Mouse (Mus musculus): ENCODE measurements around the gene Troap. TPM values are rescaled to one million over a fixed set of nuclear protein-coding genes. Genes with fewer than 3 reads are reported as not detected.
A peak's percentile ranks its signal among the peaks of the same experiment; 100 is the strongest.

Gene Troap
- 1 to 10 TPM; 6.5 to 6.7 TPM for total RNA-seq (2021)

DNA sequence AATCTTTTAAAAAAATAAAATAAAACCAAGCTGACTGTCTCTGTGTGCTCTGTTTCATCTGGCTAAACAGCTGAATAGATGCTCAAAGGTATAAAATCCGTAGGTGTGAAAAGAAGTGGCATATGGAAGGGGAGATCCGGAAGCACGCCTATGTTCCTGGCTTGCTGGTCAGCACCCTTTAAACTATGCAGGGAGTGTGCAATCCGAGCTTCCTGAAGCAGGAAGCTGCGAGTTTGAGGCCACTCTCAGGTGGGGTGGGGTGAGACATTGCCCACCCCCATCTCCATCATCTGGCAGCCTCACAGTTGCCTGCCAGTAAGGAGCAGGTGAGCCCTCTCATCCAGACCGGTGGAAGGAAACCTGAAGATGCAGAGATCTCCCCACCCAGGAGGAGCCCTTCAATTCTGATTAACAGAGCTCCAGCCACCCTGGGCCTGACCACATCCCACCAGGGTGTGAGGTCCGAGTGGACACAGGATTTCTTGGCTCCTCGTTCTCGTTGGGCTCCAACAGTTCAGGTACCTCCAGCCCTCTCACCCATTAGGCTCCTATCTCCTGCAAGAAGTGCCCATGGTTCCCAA, at the start of gene Troap:
Gene Troap, plus strand, starts transcription at position 557 of the 581 bp plus-strand sequence.
- intact Hi-C loops (cut with DNase I) = no loop called here

GRCm38 (mm10) chr15:99024668-99025314, 49.6 kb upstream of the Troap start:
- intact Hi-C loops (cut with DNase I) = loop anchor here (5.0 kb wide), 1 partner anchor 33 kb away; the partner anchor contains the start of gene Prph
- DNase-seq = peak; percentile 80 to 90

More for the DNA sequence above, at the start of gene Troap:
- no peak for DNase-seq

DNA sequence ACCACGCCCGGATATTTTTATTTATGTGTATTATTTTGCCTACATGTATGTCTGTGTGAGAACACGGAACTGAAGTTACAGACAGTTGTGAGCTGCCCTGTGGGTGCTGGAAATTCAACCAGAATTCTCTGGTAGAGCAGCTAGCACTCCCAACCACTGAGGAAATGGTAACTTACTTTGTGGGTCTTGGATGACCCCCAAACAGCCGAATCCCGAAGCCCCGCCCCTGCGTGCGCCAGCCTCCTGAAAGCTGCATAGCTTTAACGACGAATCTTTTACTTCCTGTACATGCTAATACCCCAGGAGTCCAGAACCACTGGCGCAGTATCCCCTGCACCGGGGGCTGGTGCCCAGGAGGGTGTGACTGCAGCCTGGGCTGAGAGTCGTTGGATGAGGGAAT, 49.0 kb upstream of the Troap start:
- no peak for DNase-seq
- intact Hi-C loops (cut with DNase I) = no loop called here

- DNase-seq = peak in 1 of 2 experiments; percentile 52
- intact Hi-C loops (cut with DNase I) = no loop called here
Observed at GRCm38 (mm10) chr15:99026259-99026658, 48.1 kb upstream of the Troap start.

DNA sequence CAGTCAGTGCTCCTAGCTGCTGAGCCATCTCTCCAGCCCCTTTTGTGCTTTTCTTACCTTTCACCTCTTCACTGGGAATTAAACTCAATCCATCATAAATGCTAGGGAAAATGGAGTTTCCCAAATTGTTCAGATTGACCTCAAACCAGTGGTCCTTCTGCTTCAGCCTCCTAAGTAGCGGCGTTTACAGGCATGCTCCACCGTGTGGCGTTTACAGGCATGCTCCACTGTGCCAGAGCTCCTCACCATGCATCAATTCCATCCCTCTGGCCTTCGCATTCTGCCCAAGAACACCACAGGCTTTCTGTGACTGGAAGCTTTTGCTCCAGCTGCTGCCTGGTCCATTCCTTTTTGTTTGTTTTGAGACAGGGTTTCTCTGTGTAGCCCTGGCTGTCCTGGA, 47.3 kb upstream of the Troap start:
- DNase-seq = no peak
- intact Hi-C loops (cut with DNase I) = no loop called here

GRCm38 (mm10) chr15:99028874-99029458, 45.4 kb upstream of the Troap start:
- no peak for DNase-seq
- intact Hi-C loops (cut with DNase I) = no loop called here

DNA sequence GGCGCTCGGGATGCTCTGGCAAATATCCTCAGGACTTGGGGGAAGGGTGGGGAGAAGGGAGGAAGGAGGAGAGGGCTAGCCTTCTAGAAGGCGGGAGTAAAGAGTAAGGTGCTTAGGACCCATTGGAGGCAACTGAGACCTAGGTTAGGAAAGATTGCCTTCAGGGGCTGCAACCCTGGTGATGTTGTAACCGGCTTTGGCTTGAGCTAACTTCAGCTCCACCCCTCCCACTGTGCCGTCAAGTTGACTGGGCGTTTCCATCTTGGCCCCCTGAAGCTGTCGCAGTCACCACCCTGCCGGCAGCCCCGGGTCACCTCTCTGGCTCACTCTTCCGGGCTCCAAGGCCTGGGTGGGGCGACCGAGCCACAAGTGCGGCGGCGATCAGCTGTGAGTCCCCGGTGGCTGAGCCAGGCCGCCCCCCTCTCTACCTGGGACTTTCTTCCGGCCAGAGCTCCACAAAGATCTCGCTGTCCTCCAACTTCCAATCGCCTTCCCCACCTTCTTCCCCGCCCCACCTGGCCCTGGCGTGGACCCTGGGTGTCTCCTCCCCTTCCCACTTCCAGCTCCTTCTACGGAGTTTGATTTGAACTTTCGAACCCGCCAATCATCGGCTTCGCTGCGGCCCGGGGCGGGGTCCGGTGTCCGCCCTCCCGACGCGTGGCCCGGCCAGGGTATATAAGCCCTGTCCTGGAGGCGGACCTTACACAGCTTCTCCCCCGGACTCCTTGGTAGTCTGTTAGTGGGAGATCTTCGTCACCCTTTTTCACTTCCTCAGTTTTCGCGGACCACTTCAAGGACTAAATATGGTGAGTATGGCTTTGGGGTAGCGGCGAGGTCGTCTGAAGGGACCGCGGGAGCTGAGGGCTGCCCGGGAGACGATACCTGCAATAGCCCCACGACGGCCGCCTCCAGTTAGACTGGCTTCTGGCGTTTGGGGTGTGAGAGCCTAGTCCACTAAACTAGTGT, 44.5 kb upstream of the Troap start, which contains the start of gene Tuba1c:
Gene Tuba1c, plus strand, starts transcription at position 273 of the 966 bp plus-strand sequence.
- DNase-seq = peak; percentile 96
- intact Hi-C loops (cut with DNase I) = no loop called here

- intact Hi-C loops (cut with DNase I) = no loop called here
- DNase-seq = peak in 1 of 2 experiments; percentile 65
Observed at GRCm38 (mm10) chr15:99030585-99031387, 43.6 kb upstream of the Troap start.

DNA sequence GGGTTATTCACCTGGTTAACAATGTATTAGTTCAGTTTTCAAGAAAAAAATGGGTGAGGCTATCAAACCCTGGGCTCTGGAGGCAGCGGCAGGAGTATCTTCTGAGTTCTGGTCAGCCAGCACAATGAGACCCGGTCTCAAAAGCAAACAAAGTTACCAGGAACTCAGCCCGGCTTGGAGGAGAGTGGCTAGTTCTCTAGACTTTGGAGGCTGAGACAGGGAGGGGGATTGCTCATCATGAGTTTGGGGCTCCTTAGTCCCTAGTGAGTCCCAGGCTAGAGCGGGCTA, 43.0 kb upstream of the Troap start:
- intact Hi-C loops (cut with DNase I) = no loop called here
- DNase-seq = no peak

- DNase-seq = no peak
- intact Hi-C loops (cut with DNase I) = no loop called here
Observed at GRCm38 (mm10) chr15:99032041-99032725, 42.2 kb upstream of the Troap start.

DNA sequence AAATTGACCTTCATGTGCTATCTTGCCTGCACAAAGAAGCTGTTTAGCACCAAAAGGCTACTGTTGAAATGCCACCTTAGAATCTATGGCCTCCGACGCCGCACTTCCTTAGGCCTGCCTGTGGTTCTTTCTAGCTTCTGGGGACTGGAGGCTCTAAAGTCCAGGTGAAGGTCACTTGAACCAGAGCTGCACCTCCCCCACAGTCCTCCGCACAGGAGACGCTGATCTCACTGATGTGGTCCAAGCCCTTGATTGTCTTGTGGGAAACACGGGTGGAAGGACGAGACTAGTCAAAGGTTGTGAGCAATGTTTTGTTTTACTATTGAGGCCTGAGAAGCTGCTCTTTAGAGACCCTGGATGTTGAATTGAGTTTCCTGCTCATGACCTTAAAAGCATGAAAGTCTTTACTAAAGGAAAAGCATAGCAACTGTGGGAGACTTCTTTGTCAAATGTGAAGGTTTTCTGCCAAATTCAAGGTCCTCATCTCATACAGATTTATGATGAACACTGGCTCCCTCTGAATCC, 41.6 kb upstream of the Troap start:
- DNase-seq = no peak
- intact Hi-C loops (cut with DNase I) = no loop called here

DNA sequence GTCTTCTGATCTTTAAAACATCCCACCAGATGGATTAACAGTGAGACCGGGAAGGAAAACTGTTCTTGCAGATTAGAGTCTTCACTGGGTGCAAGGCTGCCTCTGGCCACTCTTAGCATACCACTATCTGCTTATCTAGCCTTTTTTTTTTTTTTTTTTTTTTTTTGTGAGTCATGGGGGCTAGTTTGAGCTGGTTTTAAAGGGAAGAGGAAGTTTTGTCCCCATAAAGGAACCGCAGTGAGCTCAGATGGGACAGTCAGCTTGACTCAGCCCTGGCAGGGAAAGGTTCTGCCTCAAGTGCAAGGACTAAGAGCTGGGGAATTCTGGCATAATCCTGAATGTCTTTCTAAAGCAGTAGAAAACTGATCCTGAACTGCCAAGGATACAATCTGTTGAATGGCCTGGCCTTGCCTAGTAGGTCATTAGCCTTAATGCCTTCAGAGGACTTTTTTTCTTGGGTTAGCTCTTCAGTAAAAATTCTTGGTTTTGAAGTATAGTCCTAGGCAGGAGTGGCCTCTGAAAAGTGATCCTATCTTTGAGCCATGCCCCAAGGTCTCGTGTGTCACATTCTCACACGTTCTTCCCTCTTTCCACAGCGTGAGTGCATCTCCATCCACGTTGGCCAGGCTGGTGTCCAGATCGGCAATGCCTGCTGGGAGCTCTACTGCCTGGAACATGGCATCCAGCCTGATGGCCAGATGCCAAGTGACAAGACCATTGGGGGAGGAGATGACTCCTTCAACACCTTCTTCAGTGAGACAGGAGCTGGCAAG, 40.7 kb upstream of the Troap start:
- intact Hi-C loops (cut with DNase I) = no loop called here
- no peak for DNase-seq

GRCm38 (mm10) chr15:99035431-99035830, 38.9 kb upstream of the Troap start:
- no peak for DNase-seq
- intact Hi-C loops (cut with DNase I) = no loop called here

DNA sequence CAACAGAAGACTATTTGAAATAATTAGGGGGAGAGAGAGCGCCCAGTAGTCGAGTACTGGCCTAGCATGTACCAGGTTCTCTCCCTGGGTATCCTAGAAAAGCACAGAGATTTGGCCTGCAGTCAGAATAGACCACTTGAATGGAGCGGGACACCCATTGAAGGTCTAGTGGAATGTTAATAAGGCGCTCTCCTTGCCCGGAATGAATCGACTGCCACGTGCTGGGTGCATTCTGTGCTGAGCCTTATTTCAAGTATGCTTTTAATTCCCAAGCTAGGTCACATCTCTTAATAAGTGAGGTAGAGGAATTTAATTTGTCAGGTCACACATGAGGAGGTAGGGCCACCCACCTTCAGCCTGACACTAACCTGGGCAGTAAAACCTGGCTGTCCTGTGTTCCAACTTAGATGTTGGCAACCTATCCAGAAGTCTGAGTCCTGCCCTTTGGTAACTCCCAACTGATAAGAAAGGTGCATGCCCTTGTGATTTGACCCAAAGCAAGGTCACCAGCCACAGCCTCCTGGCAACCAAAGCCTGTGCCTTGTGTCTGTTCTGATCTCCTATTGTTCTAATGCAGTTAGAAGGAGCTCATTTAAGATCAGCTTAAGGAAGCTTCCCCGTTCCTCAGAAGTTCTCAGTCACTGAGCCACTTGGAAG, 38.0 kb upstream of the Troap start:
- peak; percentile 63 to 72 for DNase-seq
- intact Hi-C loops (cut with DNase I) = no loop called here

- intact Hi-C loops (cut with DNase I) = no loop called here
- DNase-seq = no peak
Observed at GRCm38 (mm10) chr15:99038025-99038424, 36.4 kb upstream of the Troap start.

GRCm38 (mm10) chr15:99038797-99039196, 35.6 kb upstream of the Troap start:
- no peak for DNase-seq
- intact Hi-C loops (cut with DNase I) = no loop called here

DNA sequence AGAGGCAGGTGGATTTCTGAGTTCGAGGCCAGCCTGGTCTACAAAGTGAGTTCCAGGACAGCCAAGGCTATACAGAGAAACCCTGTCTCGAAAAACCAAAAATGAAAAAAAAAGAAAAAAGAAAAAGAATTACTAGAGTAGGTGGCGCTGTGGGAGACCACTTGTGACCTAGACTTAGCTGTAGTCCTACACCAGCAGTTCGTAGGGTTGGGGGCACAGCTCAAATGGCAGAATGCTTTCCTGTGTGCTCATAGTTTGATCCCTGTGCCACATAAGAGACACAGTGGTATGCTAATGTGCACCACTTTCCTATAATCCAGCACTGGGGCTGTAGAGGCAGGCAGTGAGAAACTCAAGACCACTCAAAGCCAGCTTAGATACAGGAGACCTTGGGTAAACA, 35.1 kb upstream of the Troap start:
- no peak for DNase-seq
- intact Hi-C loops (cut with DNase I) = no loop called here
